Mouse (Mus musculus) fat pad, adult 2 months (tissue): ENCODE measurements at regions not wholly inside any gene's neighbourhood (a gene's known extent, or its start where the extent isn't known, plus 50 kb on each side); places are given as distances from the start of the nearest gene placed in this dataset.

Source experiments
- DNase-seq: peaks from one replicate; pipeline ENCODE4 v3.0.0-alpha.2; 2011; ENCODE audit warnings: low read depth, low spot score; ENCODE audit errors: extremely low read depth

GRCm38 (mm10) chr3:128723100-128723499 is 476.6 kb upstream of the Pitx2 start:
- DNase-seq, result no peak

- no peak for DNase-seq
Observed at GRCm38 (mm10) chr3:128720276-128720675, 479.4 kb upstream of the Pitx2 start.

GRCm38 (mm10) chr3:128719226-128719625 is 480.5 kb upstream of the Pitx2 start:
- no peak for DNase-seq

- DNase-seq, result no peak
Observed at GRCm38 (mm10) chr3:128707270-128707669, 492.4 kb upstream of the Pitx2 start.

GRCm38 (mm10) chr3:128668468-128669127 is 531.1 kb upstream of the Pitx2 start:
- DNase-seq, result no peak

- no peak for DNase-seq
Observed at GRCm38 (mm10) chr3:128665184-128665583, 534.5 kb upstream of the Pitx2 start.

- DNase-seq, result no peak
Observed at GRCm38 (mm10) chr3:128636960-128637755, 562.5 kb upstream of the Pitx2 start.

- DNase-seq, result no peak
Observed at GRCm38 (mm10) chr3:128627696-128628095, 572.0 kb upstream of the Pitx2 start.

- no peak for DNase-seq
Observed at GRCm38 (mm10) chr3:128616675-128617074, 583.0 kb upstream of the Pitx2 start.

GRCm38 (mm10) chr3:128613657-128614056 is 586.0 kb upstream of the Pitx2 start:
- DNase-seq, result no peak

GRCm38 (mm10) chr3:128610731-128611130 is 588.9 kb upstream of the Pitx2 start:
- DNase-seq, result no peak

GRCm38 (mm10) chr3:128608694-128609093 is 591.0 kb upstream of the Pitx2 start:
- no peak for DNase-seq

- DNase-seq, result no peak
Observed at GRCm38 (mm10) chr3:128575339-128576129, 624.1 kb upstream of the Pitx2 start.

GRCm38 (mm10) chr3:128570551-128570950 is 629.1 kb upstream of the Pitx2 start:
- no peak for DNase-seq

GRCm38 (mm10) chr3:128565386-128565785 is 634.3 kb upstream of the Pitx2 start:
- no peak for DNase-seq

- peak; percentile 74 for DNase-seq
Observed at GRCm38 (mm10) chr3:128546416-128547327, 650.5 kb upstream of the Fam241a start.

GRCm38 (mm10) chr3:128525427-128525826 is 629.3 kb upstream of the Fam241a start:
- no peak for DNase-seq

GRCm38 (mm10) chr3:128520671-128521103 is 624.6 kb upstream of the Fam241a start:
- no peak for DNase-seq

GRCm38 (mm10) chr3:128519913-128520316 is 623.8 kb upstream of the Fam241a start:
- DNase-seq, result no peak

GRCm38 (mm10) chr3:128518806-128519205 is 622.7 kb upstream of the Fam241a start:
- DNase-seq, result no peak
